Mouse (Mus musculus) kidney, postnatal 14 days (tissue): ENCODE measurements around the gene Olfr1535.
A peak's percentile ranks its signal among the peaks of the same experiment; 100 is the strongest.

Experiments
- DNase-seq: peaks from one replicate; pipeline ENCODE4 v3.0.0; 2022; ENCODE audit warnings: mixed read lengths

Olfr1535 gene

DNA sequence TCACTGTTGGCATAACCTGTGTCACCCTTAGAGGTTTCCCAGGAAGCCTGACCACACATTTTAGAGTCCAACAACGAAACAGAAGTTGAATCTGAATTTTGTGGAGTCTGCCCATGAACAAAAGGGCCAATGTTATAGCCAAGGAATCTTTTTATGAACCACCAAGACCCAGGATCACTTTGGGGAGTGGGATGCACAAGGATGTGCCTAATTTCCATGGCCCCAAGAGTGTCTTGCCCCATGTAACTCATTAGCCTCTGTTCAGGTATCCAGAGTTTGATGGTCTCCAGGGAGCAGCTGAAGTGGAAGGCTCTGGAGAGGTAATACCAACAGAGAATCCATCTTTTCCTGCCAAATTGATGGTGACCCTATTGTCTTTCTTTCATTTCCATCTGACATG, at the start of gene Olfr1535:
Olfr1535 (minus strand) TSS at position 101 of the 400 bp plus-strand sequence.
- DNase-seq: no peak

DNA sequence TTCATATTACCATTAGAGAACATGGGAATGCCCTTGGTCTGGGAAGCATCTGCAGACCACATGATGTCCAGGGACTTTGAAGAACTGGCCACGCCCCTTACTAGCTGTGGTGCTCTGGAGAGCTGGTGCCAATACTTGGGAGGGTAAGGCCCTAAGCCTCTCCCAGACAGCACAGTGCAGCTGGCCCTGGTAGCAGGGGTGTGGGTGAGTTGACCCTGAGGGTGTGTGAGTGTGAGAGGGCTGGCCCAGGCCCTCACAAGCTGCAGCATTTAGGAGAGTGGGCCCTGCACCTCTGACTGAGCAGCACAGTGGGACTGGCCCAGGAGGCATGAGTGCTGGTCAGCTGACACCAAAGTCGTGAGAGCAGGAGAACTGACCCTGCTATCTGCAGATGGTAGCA, 31.9 kb upstream of the Olfr1535 start:
- no peak for DNase-seq

DNA sequence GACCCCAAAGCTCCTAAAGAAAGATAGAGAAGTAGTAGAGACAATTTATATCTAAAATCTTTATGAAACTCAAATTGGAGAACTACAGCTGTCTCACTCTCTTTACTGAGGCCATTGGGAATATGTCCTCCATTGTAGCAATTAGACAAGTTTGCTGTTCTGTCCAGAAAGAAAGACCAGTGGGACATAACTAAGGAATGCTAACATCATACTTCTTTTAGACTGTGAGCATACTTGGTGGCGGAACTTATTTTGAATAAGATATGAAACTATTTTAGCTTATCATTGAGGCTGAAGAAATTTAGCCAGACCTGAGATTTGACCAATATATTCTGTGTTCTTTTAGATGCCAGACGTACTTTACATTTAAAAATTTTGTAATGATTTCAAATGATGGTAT, 22.0 kb upstream of the Olfr1535 start, which contains the start of gene Olfr1364:
Olfr1364 (minus strand) TSS at position 101 of the 400 bp plus-strand sequence.
- no peak for DNase-seq

DNA sequence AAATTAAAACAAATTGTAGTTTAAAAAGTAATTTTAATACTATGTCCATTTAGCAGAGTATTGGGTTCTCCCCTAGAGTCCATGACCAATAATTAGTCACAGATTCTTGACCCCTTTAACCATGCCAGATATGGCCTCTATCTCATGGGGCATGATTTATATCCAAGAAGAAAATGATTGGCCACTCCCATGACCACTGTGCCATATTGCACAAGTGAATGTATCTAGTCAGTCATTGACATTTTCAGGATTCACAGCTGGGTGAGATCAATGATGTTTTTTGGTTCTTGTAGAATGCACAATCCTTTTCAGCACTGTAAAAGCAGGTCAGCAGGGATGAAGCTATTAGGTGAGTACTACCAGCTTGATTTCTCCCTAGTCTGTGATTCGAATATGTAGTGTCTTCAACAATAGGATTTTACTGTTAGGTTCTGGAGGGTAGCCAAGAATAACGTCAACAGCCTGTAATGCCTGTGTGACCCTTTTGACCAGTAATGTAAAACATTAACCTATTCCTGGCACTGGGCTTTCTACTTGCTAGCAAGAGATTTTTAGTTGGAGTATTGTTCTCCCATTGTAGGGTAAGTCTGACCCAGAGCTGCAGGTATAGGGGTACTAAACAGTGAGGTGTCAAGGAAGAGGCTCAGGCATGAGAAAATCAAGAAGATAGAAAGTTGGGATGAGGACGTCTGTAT, 9.1 kb downstream of the Olfr1535 start:
- peak; percentile 19 for DNase-seq

DNA sequence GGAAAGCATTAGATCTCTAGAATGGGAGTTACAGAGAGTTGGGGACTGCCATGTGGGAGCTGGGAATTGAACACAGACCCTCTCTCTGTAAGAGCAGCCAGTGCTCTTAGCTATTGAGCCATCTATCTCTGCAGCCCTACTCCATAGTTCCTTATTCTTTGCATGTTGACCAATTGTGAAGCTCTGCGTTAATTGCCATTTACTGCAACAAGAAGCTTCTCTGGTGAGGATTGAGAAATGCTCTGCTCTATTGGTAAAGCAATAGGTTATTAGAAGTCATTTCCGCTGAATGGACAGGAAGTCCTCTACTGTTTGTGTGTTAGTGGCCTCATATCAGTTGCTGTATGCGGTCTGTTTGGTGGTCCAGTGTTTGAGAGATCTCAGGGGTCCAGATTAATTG, 10.2 kb downstream of the Olfr1535 start:
- DNase-seq: no peak

DNA sequence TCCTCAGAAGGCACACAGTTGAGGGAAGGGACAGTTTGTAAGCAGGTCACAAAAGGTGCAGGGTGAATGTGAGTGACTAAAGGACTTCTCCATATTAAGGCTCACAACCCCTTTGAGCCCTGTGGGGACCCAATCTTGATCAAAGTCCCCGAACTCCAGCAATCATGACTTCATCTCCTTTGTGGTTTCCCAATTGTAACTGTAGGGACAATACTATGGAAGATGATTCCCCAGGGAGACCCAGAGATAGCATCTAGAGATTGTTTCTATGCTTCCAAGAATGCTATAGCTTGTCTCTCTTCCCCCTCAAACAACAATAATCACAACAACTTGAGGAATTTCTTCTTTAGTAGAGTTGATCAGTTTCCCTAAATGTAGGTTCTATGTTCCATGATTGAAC, 17.0 kb downstream of the Olfr1535 start, which contains the start of gene Olfr1366:
Olfr1366 (minus strand) TSS at position 101 of the 400 bp plus-strand sequence.
- DNase-seq: no peak

DNA sequence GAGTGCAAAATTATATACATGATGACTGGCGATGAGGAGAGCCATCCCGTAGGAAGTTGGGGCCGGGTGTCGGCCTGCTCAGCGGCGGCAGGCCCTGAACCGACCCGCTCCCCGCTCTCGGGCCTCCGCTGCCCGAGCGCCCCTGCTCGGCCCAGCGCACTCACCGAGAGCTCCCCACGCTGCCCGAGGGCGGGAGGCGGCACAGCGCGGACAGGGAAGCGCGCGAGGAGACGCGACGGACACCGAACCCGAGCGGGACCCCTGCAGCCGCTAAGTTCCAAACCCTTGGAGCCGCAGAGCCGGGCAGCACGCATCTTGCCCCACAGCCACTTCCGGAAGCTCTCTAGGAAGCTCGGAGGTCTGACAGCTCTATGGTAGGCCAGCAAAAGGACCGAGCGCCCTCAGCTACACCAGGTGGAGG, 28.9 kb downstream of the Olfr1535 start, which contains the start of gene Zkscan8:
Zkscan8 (minus strand) TSS at position 340 of the 421 bp plus-strand sequence.
- DNase-seq: peak; percentile 92

DNA sequence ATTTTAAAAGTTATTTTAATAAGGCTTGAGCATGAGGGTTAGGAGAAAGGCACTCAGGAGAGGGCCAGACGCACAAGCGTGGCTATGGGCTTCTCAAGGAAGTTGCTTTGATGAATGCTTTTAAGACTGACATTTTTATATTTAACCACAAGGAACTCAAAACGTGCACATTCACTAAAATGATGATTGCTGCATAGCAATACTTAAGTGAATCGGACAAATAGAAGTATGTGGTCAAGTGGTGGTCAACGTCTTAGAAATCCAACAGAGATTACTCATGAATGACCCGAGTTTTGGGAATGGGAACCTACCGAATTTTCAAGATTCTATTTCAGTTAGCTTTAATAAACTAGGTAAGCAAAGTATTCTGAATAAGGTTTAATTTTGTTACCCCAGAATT, 29.6 kb downstream of the Olfr1535 start:
- no peak for DNase-seq

DNA sequence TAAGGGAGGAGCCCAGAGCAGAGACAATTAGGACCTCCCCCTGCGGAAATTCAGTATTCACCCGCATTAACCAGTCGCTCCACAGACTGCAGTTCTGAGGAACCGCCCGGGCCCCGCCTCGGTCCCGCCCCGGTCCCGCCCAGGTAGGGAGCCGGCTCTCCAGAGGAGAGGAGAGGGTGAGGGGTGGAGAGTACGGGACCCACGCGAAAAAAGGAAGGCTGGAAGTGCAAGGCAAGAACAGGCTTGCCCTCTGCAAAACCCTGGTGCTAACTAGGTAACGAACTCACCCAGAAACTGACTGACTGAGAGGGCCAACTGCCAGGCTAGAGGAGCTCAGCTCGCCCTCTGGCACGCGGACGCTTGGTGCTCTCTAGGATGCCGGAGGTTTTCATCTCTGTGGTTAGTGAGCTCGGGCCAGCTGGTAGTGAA, 53.5 kb downstream of the Olfr1535 start:
- DNase-seq: peak; percentile 90
